Mouse (Mus musculus) heart, embryonic 12.5 days (tissue): ENCODE measurements around the gene Tbc1d22a. TPM values are rescaled to one million over a fixed set of nuclear protein-coding genes. Genes with fewer than 3 reads are reported as not detected.
"Not testable (repeated sequence)": the region's sequence is repeated elsewhere in the genome, so short reads cannot be mapped to it uniquely, and the experiment has no call there.

Source experiments
- ATAC-seq: fragments of 200-750 bp; cut with Nextera tagmentation; 2 replicates; pipeline ENCODE4 v1.8.0; 2017; ENCODE audit warnings: moderate TSS enrichment, moderate library complexity; ENCODE audit not compliant: insufficient number of reproducible peaks, low FRiP score
- H3K27ac ChIP-seq: fragments of 300-500 bp; sonication (generic); 2 replicates; pipeline ENCODE4 v1.5.1; 2016; ENCODE audit warnings: mild to moderate bottlenecking, moderate library complexity; ENCODE audit not compliant: poor library complexity, severe bottlenecking
- H3K27me3 ChIP-seq: fragments of 300-500 bp; sonication (generic); replicated peaks from 2 replicates; pipeline ENCODE4 v1.6.1; 2016; ENCODE audit warnings: mild to moderate bottlenecking, moderate library complexity
- H3K36me3 ChIP-seq: fragments of 300-500 bp; sonication (generic); 2 replicates; pipeline ENCODE4 v1.6.1; 2016; ENCODE audit warnings: mild to moderate bottlenecking, moderate library complexity
- H3K4me1 ChIP-seq: fragments of 300-500 bp; sonication (generic); replicated peaks from 2 replicates; pipeline ENCODE4 v1.6.1; 2016; ENCODE audit warnings: mild to moderate bottlenecking
- H3K4me2 ChIP-seq: fragments of 300-500 bp; sonication (generic); 2 replicates; pipeline ENCODE4 v1.6.1; 2016; ENCODE audit warnings: mild to moderate bottlenecking, moderate library complexity
- H3K4me3 ChIP-seq: fragments of 300-500 bp; sonication (generic); 2 replicates; pipeline ENCODE4 v1.5.1; 2016; ENCODE audit warnings: mild to moderate bottlenecking
- H3K9ac ChIP-seq: fragments of 300-500 bp; sonication (generic); 2 replicates; pipeline ENCODE4 v1.6.1; 2016; ENCODE audit warnings: mild to moderate bottlenecking, moderate library complexity
- H3K9me3 ChIP-seq: fragments of 300-500 bp; sonication (generic); replicated peaks from 2 replicates; pipeline ENCODE4 v1.6.1; 2016; ENCODE audit warnings: mild to moderate bottlenecking, moderate library complexity
- WGBS: fragments of 180-500 bp; shearing (Covaris S2); methylation state at CpG from one replicate; pipeline ENCODE4 v1.1.7; 2016; 5-methylcytosine and 5-hydroxymethylcytosine counted together
- polyA plus RNA-seq: library from polyadenylated mRNA; unstranded; fragments of >200 nt; fragmentation: Nextera tagmentation; extraction: Ambion mirVana; gene quantifications from 2 replicates; pipeline ENCODE4 v1.2.1, GENCODE M21; 2016

The Tbc1d22a gene
- polyA plus RNA-seq, 1 experiment from 2014 or later: 10.3 TPM

GRCm38 (mm10) chr15:86191933-86192332 is 22.3 kb upstream of the Tbc1d22a start:
- WGBS: 57% methylated on average over 3 of the region's 3 CpGs
- Histone ChIP-seq H3K36me3 (no peaks in the 10 kb centered on the region), H3K9me3 (0 out of 2 replicates have a peak, but pooled peaks cover 6% of the 10 kb centered on the region), H3K4me3 (no peak overlapping the region), H3K9ac (no peak overlapping the region), H3K4me2 (no peak overlapping the region), H3K27ac (no peak overlapping the region), H3K27me3 (peaks cover 9% of the 10 kb centered on the region; the same call in 1 of the 2 replicates), H3K4me1 (peaks cover 22% of the 10 kb centered on the region)
- no peak for ATAC-seq

GRCm38 (mm10) chr15:86194676-86195453 is 19.4 kb upstream of the Tbc1d22a start:
- H3K36me3 ChIP-seq, H3K4me2 ChIP-seq, H3K27ac ChIP-seq, H3K9me3 ChIP-seq, H3K4me3 ChIP-seq, H3K4me1 ChIP-seq, H3K9ac ChIP-seq: not testable (repeated sequence)
- peaks cover 16% of the 10 kb centered on the region for H3K27me3 ChIP-seq
- WGBS: 53% methylated on average over 55 of the region's 55 CpGs
- peak; percentile 99 for ATAC-seq

GRCm38 (mm10) chr15:86199052-86199451 is 15.2 kb upstream of the Tbc1d22a start:
- H3K4me1 ChIP-seq: peaks cover 26% of the 10 kb centered on the region
- no peak overlapping the region for H3K4me3 ChIP-seq
- H3K9me3 ChIP-seq: no peaks in the 10 kb centered on the region
- H3K9ac ChIP-seq: no peak overlapping the region
- 69% methylated on average over 5 of the region's 5 CpGs for WGBS
- H3K27me3 ChIP-seq: peaks cover 21% of the 10 kb centered on the region
- no peak for ATAC-seq
- no peaks in the 10 kb centered on the region for H3K36me3 ChIP-seq
- no peak overlapping the region for H3K4me2 ChIP-seq
- no peak overlapping the region for H3K27ac ChIP-seq

- no peak for ATAC-seq
- 68% methylated on average over 4 of the region's 4 CpGs for WGBS
- H3K4me1 ChIP-seq: peaks cover 30% of the 10 kb centered on the region
Measured at GRCm38 (mm10) chr15:86199482-86199881, 14.8 kb upstream of the Tbc1d22a start.

GRCm38 (mm10) chr15:86200169-86200568 is 14.1 kb upstream of the Tbc1d22a start:
- 50% methylated on average over 4 of the region's 4 CpGs for WGBS
- Histone ChIP-seq H3K36me3 (no peaks in the 10 kb centered on the region), H3K9ac (no peak overlapping the region), H3K27me3 (peaks cover 17% of the 10 kb centered on the region), H3K27ac (no peak overlapping the region), H3K4me1 (peaks cover 31% of the 10 kb centered on the region), H3K9me3 (no peaks in the 10 kb centered on the region), H3K4me3 (no peak overlapping the region), H3K4me2 (no peak overlapping the region)
- ATAC-seq: no peak

More at GRCm38 (mm10) chr15:86199482-86199881, 14.8 kb upstream of the Tbc1d22a start:
- Histone ChIP-seq H3K9me3 (no peaks in the 10 kb centered on the region), H3K4me2 (no peak overlapping the region), H3K27ac (no peak overlapping the region), H3K4me3 (no peak overlapping the region), H3K36me3 (no peaks in the 10 kb centered on the region), H3K9ac (no peak overlapping the region), H3K27me3 (peaks cover 19% of the 10 kb centered on the region)

- H3K9me3 ChIP-seq: no peaks in the 10 kb centered on the region
- peaks cover 31% of the 10 kb centered on the region for H3K4me1 ChIP-seq
- H3K27me3 ChIP-seq: peaks cover 17% of the 10 kb centered on the region
- H3K9ac ChIP-seq: no peak overlapping the region
- H3K27ac ChIP-seq: no peak overlapping the region
- ATAC-seq: 0 out of 2 replicates have a peak, but pooled peaks have one; percentile 40
- H3K36me3 ChIP-seq: no peaks in the 10 kb centered on the region
- H3K4me2 ChIP-seq: no peak overlapping the region
- H3K4me3 ChIP-seq: no peak overlapping the region
- WGBS: 35% methylated on average over 4 of the region's 4 CpGs
Measured at GRCm38 (mm10) chr15:86201095-86201494, 13.2 kb upstream of the Tbc1d22a start.

GRCm38 (mm10) chr15:86201696-86202330 is 12.4 kb upstream of the Tbc1d22a start:
- H3K4me3 ChIP-seq: no peak overlapping the region
- no peaks in the 10 kb centered on the region for H3K36me3 ChIP-seq
- H3K9me3 ChIP-seq: no peaks in the 10 kb centered on the region
- no peak overlapping the region for H3K27ac ChIP-seq
- peaks cover 17% of the 10 kb centered on the region for H3K27me3 ChIP-seq
- H3K4me1 ChIP-seq: peaks cover 31% of the 10 kb centered on the region
- H3K9ac ChIP-seq: no peak overlapping the region
- H3K4me2 ChIP-seq: no peak overlapping the region
- no peak for ATAC-seq
- 68% methylated on average over 9 of the region's 9 CpGs for WGBS

- no peaks in the 10 kb centered on the region for H3K36me3 ChIP-seq
- no peak for ATAC-seq
- no peak overlapping the region for H3K27ac ChIP-seq
- no peak overlapping the region for H3K4me3 ChIP-seq
- peaks cover 17% of the 10 kb centered on the region for H3K27me3 ChIP-seq
- WGBS: 38% methylated on average over 6 of the region's 6 CpGs
- no peak overlapping the region for H3K4me2 ChIP-seq
- peaks cover 31% of the 10 kb centered on the region for H3K4me1 ChIP-seq
- no peaks in the 10 kb centered on the region for H3K9me3 ChIP-seq
- H3K9ac ChIP-seq: 0 out of 2 replicates have a peak overlapping the region, but pooled peaks have one; percentile 2
Measured at GRCm38 (mm10) chr15:86202640-86203039, 11.6 kb upstream of the Tbc1d22a start.

GRCm38 (mm10) chr15:86203292-86203793 is 10.9 kb upstream of the Tbc1d22a start:
- Histone ChIP-seq H3K4me2 (no peak overlapping the region), H3K4me1 (peaks cover 31% of the 10 kb centered on the region), H3K9me3 (no peaks in the 10 kb centered on the region), H3K27ac (no peak overlapping the region), H3K27me3 (peaks cover 17% of the 10 kb centered on the region), H3K9ac (no peak overlapping the region), H3K36me3 (no peaks in the 10 kb centered on the region), H3K4me3 (no peak overlapping the region)
- 81% methylated on average over 7 of the region's 7 CpGs for WGBS
- ATAC-seq: no peak

- Histone ChIP-seq H3K27ac (no peak overlapping the region), H3K4me2 (peak overlapping the region; percentile 35), H3K9ac (no peak overlapping the region), H3K36me3 (no peaks in the 10 kb centered on the region), H3K4me3 (no peak overlapping the region), H3K4me1 (peaks cover 31% of the 10 kb centered on the region), H3K9me3 (no peaks in the 10 kb centered on the region), H3K27me3 (peaks cover 17% of the 10 kb centered on the region)
- ATAC-seq: no peak
- 37% methylated on average over 7 of the region's 7 CpGs for WGBS
Measured at GRCm38 (mm10) chr15:86203942-86204561, 10.2 kb upstream of the Tbc1d22a start.

GRCm38 (mm10) chr15:86205300-86205699 is 9.0 kb upstream of the Tbc1d22a start:
- 57% methylated on average over 2 of the region's 2 CpGs for WGBS
- H3K27me3 ChIP-seq: peaks cover 7% of the 10 kb centered on the region; the same call in 1 of the 2 replicates
- ATAC-seq: no peak
- no peaks in the 10 kb centered on the region for H3K9me3 ChIP-seq
- peaks cover 34% of the 10 kb centered on the region for H3K4me1 ChIP-seq
- H3K4me3 ChIP-seq: no peak overlapping the region
- H3K36me3 ChIP-seq: no peaks in the 10 kb centered on the region
- H3K9ac ChIP-seq: no peak overlapping the region
- H3K27ac ChIP-seq: no peak overlapping the region
- H3K4me2 ChIP-seq: no peak overlapping the region
